Mouse (Mus musculus) stomach, postnatal 0 days (tissue): ENCODE data around the gene Spsb1.

Experiments used
- CTCF ChIP-seq: IDR thresholded peaks from 2 replicates; pipeline ENCODE4 v1.5.1; 2016; ENCODE audit warnings: antibody characterized with exemption, low read depth, mild to moderate bottlenecking, moderate library complexity
- EP300 ChIP-seq: optimal IDR thresholded peaks from 2 replicates; pipeline ENCODE3; 2016; ENCODE audit warnings: antibody characterized with exemption

- TF ChIP-seq EP300 (no peak), CTCF (no peak)
These were observed 41.6 kb upstream of the Spsb1 start for GRCm38 (mm10) chr4:149996440-149996839.
